Mouse (Mus musculus) stomach, postnatal 0 days (tissue): Measurements from ENCODE around the gene Vps50. TPM values are rescaled to one million over a fixed set of nuclear protein-coding genes. Genes with fewer than 3 reads are reported as not detected.
"Not testable (repeated sequence)": the region's sequence is repeated elsewhere in the genome, so short reads cannot be mapped to it uniquely, and the experiment has no call there.

ENCODE experiments used
- ATAC-seq: fragments of 200-750 bp; cut with Nextera tagmentation; 2 replicates; pipeline ENCODE4 v1.8.0; 2017; ENCODE audit not compliant: low FRiP score, low TSS enrichment
- DNase-seq: peaks from one replicate; pipeline ENCODE4 v3.0.0-alpha.2; 2016; ENCODE audit warnings: low spot score
- H3K27ac ChIP-seq: fragments of 300-500 bp; sonication (generic); replicated peaks from 2 replicates; pipeline ENCODE4 v1.5.1; 2014; ENCODE audit warnings: mild to moderate bottlenecking, control low read depth
- H3K27me3 ChIP-seq: fragments of 300-500 bp; sonication (generic); 2 replicates; pipeline ENCODE4 v1.6.1; 2014; ENCODE audit warnings: low read length; ENCODE audit not compliant: control insufficient read depth, insufficient read depth
- H3K36me3 ChIP-seq: fragments of 300-500 bp; sonication (generic); 2 replicates; pipeline ENCODE4 v1.6.1; 2014; ENCODE audit warnings: low read length, mixed read lengths; ENCODE audit not compliant: control insufficient read depth, insufficient read depth
- H3K4me1 ChIP-seq: fragments of 300-500 bp; sonication (generic); replicated peaks from 2 replicates; pipeline ENCODE4 v1.6.1; 2014; ENCODE audit warnings: antibody characterized with exemption; ENCODE audit not compliant: control insufficient read depth, insufficient read depth
- H3K4me2 ChIP-seq: fragments of 300-500 bp; sonication (generic); replicated peaks from 2 replicates; pipeline ENCODE4 v1.6.1; 2014; ENCODE audit warnings: low read depth, mild to moderate bottlenecking, control low read depth, moderate library complexity
- H3K4me3 ChIP-seq: fragments of 300-500 bp; sonication (generic); 2 replicates; pipeline ENCODE4 v1.5.1; 2014; ENCODE audit warnings: low read depth, low read length, control low read depth
- H3K9ac ChIP-seq: fragments of 300-500 bp; sonication (generic); 2 replicates; pipeline ENCODE4 v1.6.1; 2014; ENCODE audit warnings: mild to moderate bottlenecking, low read length, control low read depth, mixed read lengths
- H3K9me3 ChIP-seq: fragments of 300-500 bp; sonication (generic); 2 replicates; pipeline ENCODE4 v1.6.1; 2016; ENCODE audit warnings: low read length; ENCODE audit not compliant: control insufficient read depth
- CTCF ChIP-seq: IDR thresholded peaks from 2 replicates; pipeline ENCODE4 v1.5.1; 2016; ENCODE audit warnings: antibody characterized with exemption, low read depth, mild to moderate bottlenecking, moderate library complexity
- EP300 ChIP-seq: optimal IDR thresholded peaks from 2 replicates; pipeline ENCODE3; 2016; ENCODE audit warnings: antibody characterized with exemption
- WGBS: fragments of 180-500 bp; shearing (Covaris S2); extraction: QIAGEN DNeasy Blood & Tissue Kit; methylation state at CpG from one replicate; pipeline ENCODE4 v1.1.7; 2014; 5-methylcytosine and 5-hydroxymethylcytosine counted together
- polyA plus RNA-seq: library from polyadenylated mRNA; unstranded; fragments of >200 nt; fragmentation: Nextera tagmentation; extraction: Ambion mirVana; gene quantifications from 2 replicates; pipeline ENCODE4 v1.2.1, GENCODE M21; 2015

Gene Vps50
- polyA plus RNA-seq, 1 experiment from 2014 or later = 14.4 TPM

- Histone ChIP-seq H3K9me3 (no peaks in the 10 kb centered on the region), H3K4me1 (no peaks in the 10 kb centered on the region), H3K36me3 (no peaks in the 10 kb centered on the region), H3K4me3 (no peak overlapping the region), H3K27me3 (no peaks in the 10 kb centered on the region), H3K27ac (no peak overlapping the region), H3K9ac (no peak overlapping the region), H3K4me2 (no peak overlapping the region)
- 53% methylated on average over 5 of the region's 5 CpGs for WGBS
- ATAC-seq (no peak), DNase-seq (no peak)
- TF ChIP-seq EP300 (no peak), CTCF (no peak)
Observed at GRCm38 (mm10) chr6:3494285-3494684, 3.9 kb upstream of the Vps50 start.

GRCm38 (mm10) chr6:3496210-3496609, 2.0 kb upstream of the Vps50 start:
- 3% methylated on average over 2 of the region's 2 CpGs for WGBS
- DNase-seq (no peak), ATAC-seq (no peak)

GRCm38 (mm10) chr6:3500286-3500685, 2.1 kb downstream of the Vps50 start:
- Histone ChIP-seq H3K4me2 (no peak overlapping the region), H3K36me3 (no peaks in the 10 kb centered on the region), H3K9me3 (no peaks in the 10 kb centered on the region), H3K4me3 (no peak overlapping the region), H3K9ac (no peak overlapping the region), H3K27ac (no peak overlapping the region), H3K4me1 (no peaks in the 10 kb centered on the region), H3K27me3 (no peaks in the 10 kb centered on the region)
- ATAC-seq = no peak
- TF ChIP-seq EP300 = no peak
- no peak for TF ChIP-seq CTCF
- WGBS = 81% methylated on average over 3 of the region's 3 CpGs
- no peak for DNase-seq

More at GRCm38 (mm10) chr6:3496210-3496609, 2.0 kb upstream of the Vps50 start:
- Histone ChIP-seq H3K9me3 (no peaks in the 10 kb centered on the region), H3K27me3 (no peaks in the 10 kb centered on the region), H3K27ac (no peak overlapping the region), H3K4me1 (no peaks in the 10 kb centered on the region), H3K9ac (no peak overlapping the region), H3K4me3 (no peak overlapping the region), H3K4me2 (no peak overlapping the region), H3K36me3 (no peaks in the 10 kb centered on the region)
- no peak for TF ChIP-seq EP300
- TF ChIP-seq CTCF = peak; percentile 81

GRCm38 (mm10) chr6:3505289-3505688, 7.1 kb downstream of the Vps50 start:
- Histone ChIP-seq H3K9ac (no peak overlapping the region), H3K9me3 (no peaks in the 10 kb centered on the region), H3K4me1 (no peaks in the 10 kb centered on the region), H3K4me3 (no peak overlapping the region), H3K4me2 (no peak overlapping the region), H3K36me3 (no peaks in the 10 kb centered on the region), H3K27me3 (no peaks in the 10 kb centered on the region), H3K27ac (no peak overlapping the region)
- 78% methylated on average over 5 of the region's 5 CpGs for WGBS
- DNase-seq (no peak), ATAC-seq (no peak)
- no peak for TF ChIP-seq CTCF
- no peak for TF ChIP-seq EP300

- H3K27ac ChIP-seq = no peak overlapping the region
- H3K9me3 ChIP-seq = no peaks in the 10 kb centered on the region
- DNase-seq (no peak), ATAC-seq (no peak)
- no peak overlapping the region for H3K4me3 ChIP-seq
- H3K36me3 ChIP-seq = no peaks in the 10 kb centered on the region
- no peaks in the 10 kb centered on the region for H3K4me1 ChIP-seq
- H3K4me2 ChIP-seq = no peak overlapping the region
- 65% methylated on average over 4 of the region's 4 CpGs for WGBS
- no peak overlapping the region for H3K9ac ChIP-seq
- H3K27me3 ChIP-seq = no peaks in the 10 kb centered on the region
- TF ChIP-seq CTCF (no peak), EP300 (no peak)
Observed at GRCm38 (mm10) chr6:3507078-3507477, 8.9 kb downstream of the Vps50 start.

DNA sequence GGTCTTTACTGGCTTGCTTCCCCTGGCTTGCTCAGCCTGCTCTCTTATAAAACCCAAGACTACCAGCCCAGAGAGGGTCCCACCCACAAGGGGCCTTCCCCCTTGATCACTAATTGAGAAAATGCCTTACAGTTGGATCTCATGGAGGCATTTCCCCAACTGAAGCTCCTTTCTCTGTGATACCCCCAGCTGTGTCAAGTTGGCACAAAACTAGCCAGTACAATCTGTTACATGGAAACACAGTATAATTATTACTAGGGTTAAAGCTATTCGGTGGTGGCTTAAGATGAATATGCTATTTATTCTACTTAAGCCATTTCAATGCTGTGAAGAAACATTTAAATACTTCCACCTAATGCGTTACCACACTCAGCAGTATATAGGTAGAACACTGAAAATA, 10.0 kb downstream of the Vps50 start:
- H3K27ac ChIP-seq, H3K4me2 ChIP-seq, H3K4me3 ChIP-seq, DNase-seq, H3K9me3 ChIP-seq, H3K27me3 ChIP-seq, H3K36me3 ChIP-seq, H3K4me1 ChIP-seq, H3K9ac ChIP-seq, ATAC-seq: not testable (repeated sequence)
- WGBS = 77% methylated on average over 2 of the region's 2 CpGs
